Mouse (Mus musculus) forebrain, embryonic 15.5 days (tissue): ENCODE results near the gene Vsx1. TPM values are rescaled to one million over a fixed set of nuclear protein-coding genes. Genes with fewer than 3 reads are reported as not detected.
A peak's percentile ranks its signal among the peaks of the same experiment; 100 is the strongest.

Experiments
- ATAC-seq: fragments of 200-750 bp; cut with Nextera tagmentation; replicated peaks from 2 replicates; pipeline ENCODE4 v1.8.0; 2017; ENCODE audit warnings: mild to moderate bottlenecking, moderate TSS enrichment, moderate library complexity
- H3K27ac ChIP-seq: fragments of 300-500 bp; sonication (generic); replicated peaks from 2 replicates; pipeline ENCODE4 v1.5.1; 2015; ENCODE audit warnings: mild to moderate bottlenecking, inconsistent platforms
- H3K27me3 ChIP-seq: fragments of 300-500 bp; sonication (generic); 2 replicates; pipeline ENCODE4 v1.6.1; 2015; ENCODE audit warnings: inconsistent platforms
- H3K36me3 ChIP-seq: fragments of 300-500 bp; sonication (generic); 2 replicates; pipeline ENCODE4 v1.6.1; 2015; ENCODE audit warnings: mild to moderate bottlenecking, inconsistent platforms
- H3K4me1 ChIP-seq: fragments of 300-500 bp; sonication (generic); 2 replicates; pipeline ENCODE4 v1.6.1; 2015; ENCODE audit warnings: inconsistent platforms
- H3K4me2 ChIP-seq: fragments of 300-500 bp; sonication (generic); replicated peaks from 2 replicates; pipeline ENCODE4 v1.6.1; 2015; ENCODE audit warnings: mild to moderate bottlenecking, inconsistent platforms
- H3K4me3 ChIP-seq: fragments of 300-500 bp; sonication (generic); 2 replicates; pipeline ENCODE4 v1.5.1; 2015; ENCODE audit warnings: mild to moderate bottlenecking, inconsistent platforms
- H3K9ac ChIP-seq: fragments of 300-500 bp; sonication (generic); replicated peaks from 2 replicates; pipeline ENCODE4 v1.6.1; 2015; ENCODE audit warnings: mild to moderate bottlenecking, inconsistent platforms
- H3K9me3 ChIP-seq: fragments of 300-500 bp; sonication (generic); 2 replicates; pipeline ENCODE4 v1.6.1; 2016; ENCODE audit warnings: inconsistent platforms
- WGBS: fragments of 180-500 bp; shearing (Covaris S2); methylation state at CpG from one replicate; pipeline ENCODE4 v1.1.7; 2015; ENCODE audit warnings: mixed read lengths; 5-methylcytosine and 5-hydroxymethylcytosine counted together
- polyA plus RNA-seq: library from polyadenylated mRNA; unstranded; fragments of >200 nt; fragmentation: Nextera tagmentation; extraction: Ambion mirVana; gene quantifications from 2 replicates; pipeline ENCODE4 v1.2.1, GENCODE M21; 2015

Vsx1 gene
- polyA plus RNA-seq, 1 experiment from 2014 or later, result not detected

- 48% methylated on average over 10 of the region's 10 CpGs for WGBS
- H3K9ac ChIP-seq, result no peak overlapping the region
- H3K36me3 ChIP-seq, result no peaks in the 10 kb centered on the region
- peak overlapping the region; percentile 46 for H3K27ac ChIP-seq
- H3K4me1 ChIP-seq, result peaks cover 61% of the 10 kb centered on the region
- no peaks in the 10 kb centered on the region for H3K9me3 ChIP-seq
- no peak overlapping the region; the same call in 1 of the 2 replicates for H3K4me2 ChIP-seq
- no peak overlapping the region for H3K4me3 ChIP-seq
- no peaks in the 10 kb centered on the region for H3K27me3 ChIP-seq
- ATAC-seq, result no peak
Observed at GRCm38 (mm10) chr2:150665534-150666451, 23.4 kb downstream of the Vsx1 start.

DNA sequence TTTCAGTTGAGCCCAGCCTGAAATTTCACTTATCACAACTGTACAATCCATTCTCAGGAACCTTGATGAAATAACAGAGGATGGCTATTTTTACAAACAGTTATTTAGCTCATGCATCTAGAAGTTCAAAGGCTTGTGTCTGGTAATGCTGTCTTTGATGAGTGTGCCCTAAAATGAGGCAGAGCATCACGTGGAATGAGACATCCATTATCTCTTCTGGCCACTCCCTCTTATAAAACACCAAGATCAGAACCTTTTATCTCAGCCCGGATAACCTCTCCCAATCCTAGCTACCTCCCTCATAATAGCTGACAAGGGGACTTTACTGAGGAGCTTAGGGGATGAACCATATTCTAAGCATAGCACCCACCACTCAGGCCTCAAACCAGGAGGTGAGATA lies 24.2 kb downstream of the Vsx1 start:
- WGBS, result 38% methylated on average over 2 of the region's 2 CpGs
- peaks cover 69% of the 10 kb centered on the region for H3K4me1 ChIP-seq
- H3K9me3 ChIP-seq, result no peaks in the 10 kb centered on the region
- ATAC-seq, result no peak
- peak overlapping the region; percentile 46 for H3K27ac ChIP-seq
- no peaks in the 10 kb centered on the region for H3K36me3 ChIP-seq
- no peaks in the 10 kb centered on the region for H3K27me3 ChIP-seq
- no peak overlapping the region for H3K9ac ChIP-seq
- H3K4me2 ChIP-seq, result no peak overlapping the region
- no peak overlapping the region for H3K4me3 ChIP-seq

GRCm38 (mm10) chr2:150664152-150664920 lies 24.8 kb downstream of the Vsx1 start:
- Histone ChIP-seq H3K9ac (no peak overlapping the region), H3K27ac (peak overlapping the region; percentile 78; the same call in 1 of the 2 replicates), H3K9me3 (no peaks in the 10 kb centered on the region), H3K27me3 (no peaks in the 10 kb centered on the region), H3K4me2 (no peak overlapping the region), H3K36me3 (no peaks in the 10 kb centered on the region), H3K4me3 (no peak overlapping the region), H3K4me1 (peaks cover 69% of the 10 kb centered on the region)
- ATAC-seq, result no peak
- 68% methylated on average over 5 of the region's 5 CpGs for WGBS

DNA sequence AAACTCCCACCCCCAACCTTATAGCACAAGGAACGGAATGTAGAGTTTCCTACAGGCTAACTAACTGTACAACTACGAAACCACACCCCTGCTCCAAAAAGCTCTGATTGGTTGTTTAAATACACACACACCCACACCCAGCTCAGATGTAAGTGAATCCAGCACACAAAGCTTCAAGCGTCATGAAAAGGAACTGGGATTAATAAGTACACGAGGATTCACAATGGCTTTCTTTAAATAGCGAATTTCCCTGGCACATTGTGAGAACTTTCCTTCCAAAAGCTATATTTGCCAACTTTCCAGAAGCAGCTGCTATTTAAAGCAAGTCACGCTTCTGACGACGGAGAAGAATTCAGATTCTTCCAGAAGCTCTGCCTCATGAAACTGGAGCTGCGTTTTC lies 25.9 kb downstream of the Vsx1 start:
- Histone ChIP-seq H3K27me3 (no peaks in the 10 kb centered on the region), H3K4me1 (peaks cover 64% of the 10 kb centered on the region), H3K36me3 (peaks cover 2% of the 10 kb centered on the region), H3K4me3 (no peak overlapping the region), H3K4me2 (peak overlapping the region; percentile 5; the same call in 1 of the 2 replicates), H3K9me3 (no peaks in the 10 kb centered on the region), H3K27ac (peak overlapping the region; percentile 78), H3K9ac (no peak overlapping the region)
- 0 out of 2 replicates have a peak, but pooled peaks have one; percentile 20 for ATAC-seq
- WGBS, result 20% methylated on average over 9 of the region's 9 CpGs

DNA sequence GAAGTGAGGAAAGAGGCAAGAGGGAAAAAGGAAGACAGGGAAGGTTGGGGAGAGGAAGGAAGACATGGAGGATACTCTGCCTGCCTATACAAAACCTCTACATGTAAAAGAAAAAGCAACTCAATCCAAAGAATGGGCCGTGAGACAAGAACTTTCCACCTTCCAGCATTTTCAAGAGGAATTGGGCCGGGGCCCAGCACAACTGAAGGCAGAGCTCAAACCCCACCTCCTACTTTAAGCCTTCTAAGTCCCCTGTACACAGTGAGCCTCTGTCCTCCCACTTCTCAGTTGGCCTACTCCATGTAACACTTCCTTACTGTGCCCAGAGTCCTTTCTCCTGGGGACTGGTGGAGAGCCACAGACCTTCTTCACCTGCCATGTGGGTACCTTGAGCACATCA lies 27.2 kb downstream of the Vsx1 start:
- H3K9me3 ChIP-seq, result no peaks in the 10 kb centered on the region
- H3K4me1 ChIP-seq, result peaks cover 66% of the 10 kb centered on the region
- peaks cover 4% of the 10 kb centered on the region for H3K36me3 ChIP-seq
- ATAC-seq, result no peak
- no peak overlapping the region for H3K4me2 ChIP-seq
- no peaks in the 10 kb centered on the region for H3K27me3 ChIP-seq
- H3K4me3 ChIP-seq, result no peak overlapping the region
- no peak overlapping the region for H3K27ac ChIP-seq
- no peak overlapping the region for H3K9ac ChIP-seq
- WGBS, result 64% methylated on average over 2 of the region's 2 CpGs

- peaks cover 4% of the 10 kb centered on the region for H3K36me3 ChIP-seq
- H3K4me1 ChIP-seq, result peaks cover 60% of the 10 kb centered on the region
- no peak overlapping the region for H3K9ac ChIP-seq
- no peak overlapping the region for H3K4me2 ChIP-seq
- H3K9me3 ChIP-seq, result no peaks in the 10 kb centered on the region
- H3K4me3 ChIP-seq, result no peak overlapping the region
- 63% methylated on average over 5 of the region's 5 CpGs for WGBS
- H3K27me3 ChIP-seq, result no peaks in the 10 kb centered on the region
- peak overlapping the region; percentile 58; the same call in 1 of the 2 replicates for H3K27ac ChIP-seq
- ATAC-seq, result peak; percentile 49
Observed at GRCm38 (mm10) chr2:150660668-150661451, 28.3 kb downstream of the Vsx1 start.

- ATAC-seq, result no peak
- Histone ChIP-seq H3K4me3 (no peak overlapping the region), H3K9ac (no peak overlapping the region), H3K27ac (no peak overlapping the region), H3K9me3 (no peaks in the 10 kb centered on the region), H3K4me1 (peaks cover 52% of the 10 kb centered on the region), H3K4me2 (no peak overlapping the region), H3K36me3 (peaks cover 4% of the 10 kb centered on the region), H3K27me3 (no peaks in the 10 kb centered on the region)
- WGBS, result 71% methylated on average over 4 of the region's 4 CpGs
Observed at GRCm38 (mm10) chr2:150660049-150660448, 29.1 kb downstream of the Vsx1 start.

DNA sequence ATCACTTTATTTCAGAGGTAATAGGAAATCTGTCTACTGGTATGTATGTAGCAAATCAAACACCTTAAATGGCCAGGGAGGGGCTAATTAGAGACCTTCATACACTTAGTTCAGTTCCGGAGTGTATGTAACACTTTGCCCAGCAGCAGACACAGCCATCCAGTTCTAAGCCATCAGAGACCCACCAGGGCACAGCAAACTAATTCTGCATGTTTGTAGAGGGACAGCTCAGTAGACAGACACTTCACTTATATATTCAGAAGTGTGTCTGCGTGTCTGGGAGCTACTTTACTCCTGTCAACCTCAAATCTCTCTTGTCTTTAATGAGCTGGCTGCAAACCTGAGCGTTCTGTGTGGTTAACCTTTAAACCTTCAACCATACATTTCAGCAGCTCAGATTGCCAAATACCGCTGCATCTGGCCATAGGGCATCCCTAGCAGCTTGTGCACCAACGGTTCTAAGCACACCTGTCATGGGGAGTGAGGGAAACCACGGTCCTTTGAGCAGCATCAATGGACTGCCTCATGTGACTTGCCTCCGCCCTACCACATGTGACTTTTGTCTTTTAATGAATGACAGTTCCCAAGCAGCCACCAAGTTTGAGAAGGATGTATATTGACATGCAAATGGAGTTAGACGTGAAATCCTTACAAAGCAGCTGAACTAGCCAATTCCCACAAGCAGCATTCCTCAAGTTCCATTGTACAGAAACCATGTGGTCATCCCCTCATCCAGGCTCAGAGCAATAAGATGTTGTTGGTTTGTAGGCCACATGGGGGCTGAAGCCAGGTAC lies 32.0 kb downstream of the Vsx1 start:
- Histone ChIP-seq H3K27ac (peak overlapping the region; percentile 56), H3K4me1 (peaks cover 24% of the 10 kb centered on the region), H3K4me2 (no peak overlapping the region), H3K4me3 (no peak overlapping the region), H3K9me3 (no peaks in the 10 kb centered on the region), H3K27me3 (no peaks in the 10 kb centered on the region), H3K36me3 (peaks cover 4% of the 10 kb centered on the region), H3K9ac (no peak overlapping the region)
- WGBS, result 15% methylated on average over 8 of the region's 8 CpGs
- peak; percentile 71 for ATAC-seq

- WGBS, result 92% methylated on average over 3 of the region's 3 CpGs
- no peak overlapping the region for H3K4me2 ChIP-seq
- H3K27me3 ChIP-seq, result no peaks in the 10 kb centered on the region
- peaks cover 13% of the 10 kb centered on the region for H3K4me1 ChIP-seq
- no peak overlapping the region for H3K4me3 ChIP-seq
- H3K36me3 ChIP-seq, result peaks cover 4% of the 10 kb centered on the region
- H3K9ac ChIP-seq, result no peak overlapping the region
- no peaks in the 10 kb centered on the region for H3K9me3 ChIP-seq
- H3K27ac ChIP-seq, result peak overlapping the region; percentile 56; the same call in 1 of the 2 replicates
- ATAC-seq, result no peak
Observed at GRCm38 (mm10) chr2:150656112-150656511, 33.0 kb downstream of the Vsx1 start.

- Histone ChIP-seq H3K36me3 (peaks cover 4% of the 10 kb centered on the region), H3K4me3 (no peak overlapping the region), H3K4me2 (no peak overlapping the region), H3K27me3 (no peaks in the 10 kb centered on the region), H3K27ac (no peak overlapping the region), H3K9me3 (no peaks in the 10 kb centered on the region), H3K9ac (no peak overlapping the region), H3K4me1 (peaks cover 12% of the 10 kb centered on the region)
- 89% methylated on average over 6 of the region's 6 CpGs for WGBS
- ATAC-seq, result no peak
Observed at GRCm38 (mm10) chr2:150655290-150655689, 33.9 kb downstream of the Vsx1 start.

- H3K27me3 ChIP-seq, result no peaks in the 10 kb centered on the region
- H3K27ac ChIP-seq, result no peak overlapping the region
- H3K9ac ChIP-seq, result no peak overlapping the region
- H3K4me2 ChIP-seq, result no peak overlapping the region
- no peak overlapping the region for H3K4me3 ChIP-seq
- H3K9me3 ChIP-seq, result no peaks in the 10 kb centered on the region
- H3K36me3 ChIP-seq, result peaks cover 4% of the 10 kb centered on the region
- WGBS, result 85% methylated on average over 2 of the region's 2 CpGs
- H3K4me1 ChIP-seq, result peaks cover 15% of the 10 kb centered on the region
- ATAC-seq, result no peak
Observed at GRCm38 (mm10) chr2:150654814-150655213, 34.3 kb downstream of the Vsx1 start.
